Mouse (Mus musculus): ENCODE data around the gene Nupl1.

DNA sequence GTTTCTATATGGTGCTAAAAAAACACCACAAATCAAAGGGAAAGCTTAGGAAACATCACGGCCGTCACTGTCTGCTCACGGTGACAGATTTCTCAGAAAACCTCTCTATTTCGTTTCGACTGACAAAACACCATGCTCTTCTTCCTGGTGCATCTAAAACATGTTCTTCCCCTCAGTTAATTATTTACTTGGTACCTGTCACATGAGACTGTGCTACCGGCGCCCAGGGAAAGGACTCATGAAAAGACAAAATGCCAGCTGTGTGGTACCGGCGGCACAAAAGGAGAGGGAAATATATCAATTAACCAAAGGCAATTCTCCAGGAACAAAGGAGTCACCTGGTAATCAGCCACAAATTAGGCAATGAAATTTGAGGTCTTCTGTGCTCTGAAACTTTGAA lies 116.5 kb downstream of the Nupl1 start:
- no peak for TF ChIP-seq CTCF (IDR thresholded peaks at IDR 0.05; ENCODE audit: low read depth)
- TF ChIP-seq EP300 (IDR thresholded peaks at IDR 0.05; ENCODE audit: low read depth), result no peak
